ENCODE assay signal across 14 mouse cellular contexts in genomic region chr5:116009091-116009851, GRCm38 (mm10). TPM values are rescaled to one million over a fixed set of nuclear protein-coding genes. Genes with fewer than 3 reads are reported as not detected.
DNase-seq lines count a peak whose midpoint lies in the region; ATAC-seq and TF ChIP-seq lines count a peak whose summit lies in the region.
"Had no signal": no experiment of that assay in that cellular context is flagged by ENCODE, and none has a peak within 500 bp of the region (broad histone marks: within the 10 kb centered on the region; RNA-seq: fewer than 3 reads in every experiment).

No protein-coding gene starts in this region.

- peaks cover 2% of the 10 kb centered on the region for H3K4me1 ChIP-seq in lung, adult 2 months (ENCODE audit: control insufficient read depth, insufficient read depth, low read length)
- H3K4me1 ChIP-seq in forebrain, embryonic 13.5 days: no peaks in the 10 kb centered on the region
- H3K4me1 ChIP-seq: forebrain, embryonic 10.5 days; limb, embryonic 15.5 days had no signal

- TF ChIP-seq POLR2A in lung, adult 2 months (IDR thresholded peaks at IDR 0.05; ENCODE audit: borderline replicate concordance, extremely low read depth, low read depth, low read length): no peak

- no peak for ATAC-seq in forebrain, embryonic 13.5 days

- no peak overlapping the region for H3K4me2 ChIP-seq in forebrain, embryonic 13.5 days
- H3K4me2 ChIP-seq: limb, embryonic 15.5 days; midbrain, embryonic 11.5 days; neural tube, embryonic 13.5 days had no signal

- H3K36me3 ChIP-seq in forebrain, embryonic 13.5 days (ENCODE audit: poor library complexity, severe bottlenecking): peaks cover 42% of the 10 kb centered on the region

- no peaks in the 10 kb centered on the region for H3K9me3 ChIP-seq in forebrain, embryonic 13.5 days (replicated peaks)
- H3K9me3 ChIP-seq: forebrain, embryonic 10.5 days; limb, embryonic 15.5 days; neural tube, embryonic 13.5 days had no signal

- WGBS in lung, adult 2 months: 74% methylated on average over 15 of the region's 15 CpGs
- 76% methylated on average over 15 of the region's 15 CpGs for WGBS in forebrain, embryonic 13.5 days

- TF ChIP-seq CTCF in lung, adult 2 months (IDR thresholded peaks at IDR 0.05; ENCODE audit: insufficient read depth, low read length): no peak

- intact Hi-C loops in left cerebral cortex, postnatal 36 days (cut with DNase I): no loop called here

- no peak overlapping the region for H3K9ac ChIP-seq in forebrain, embryonic 13.5 days
- H3K9ac ChIP-seq: limb, embryonic 15.5 days; neural tube, embryonic 13.5 days had no signal

- no peaks in the 10 kb centered on the region for H3K27me3 ChIP-seq in forebrain, embryonic 13.5 days
- H3K27me3 ChIP-seq: limb, embryonic 15.5 days; neural tube, embryonic 13.5 days had no signal

- H3K27ac ChIP-seq in forebrain, embryonic 13.5 days: no peak overlapping the region
- H3K27ac ChIP-seq: limb, embryonic 15.5 days; neural tube, embryonic 13.5 days had no signal

- peak; percentile 64 for DNase-seq in heart, adult 11 months
- no peak for DNase-seq in heart, adult 8-10 months (ENCODE audit: low spot score)
- DNase-seq in induced T-regulatory cell, adult 2 months (ENCODE audit: low read depth): peak; percentile 14
- peak; percentile 26 for DNase-seq in lung, adult 2 months
- peak; percentile 76 for DNase-seq in retina, postnatal 7 days (ENCODE audit: low read depth, low spot score)
- DNase-seq in thymus, postnatal 10 days (ENCODE audit: low spot score in 2 of 2): no peak
- no peak for DNase-seq in left cerebral cortex, postnatal 36 days (ENCODE audit: low spot score in 2 of 2)
- DNase-seq: cerebellum, postnatal 25 days; thymus, postnatal 14 days had no signal

- no peak overlapping the region for H3K4me3 ChIP-seq in lung, adult 2 months (replicated peaks; ENCODE audit: extremely low read depth, low read depth, low read length)
- H3K4me3 ChIP-seq in forebrain, embryonic 13.5 days: no peak overlapping the region
- H3K4me3 ChIP-seq: forebrain, embryonic 10.5 days; limb, embryonic 15.5 days; neural tube, embryonic 13.5 days had no signal

RNA-seq across cellular contexts. Expression of gene Prkab1, which starts 15.0 kb away (rescaled TPM):
- total RNA-seq in heart, adult 8-10 months (2022): 10 to 100 TPM; 43.4 to 62.6 (median 47.1) TPM
- polyA plus RNA-seq in lung, adult 2 months (2012; rRNA removed): 77.3 and 92.5 TPM in 2 replicates
- polyA plus RNA-seq in forebrain, embryonic 13.5 days (2015; fragmentation: Nextera tagmentation; extraction: Ambion mirVana): 47.6 and 53.7 TPM in 2 replicates
- total RNA-seq in left cerebral cortex, postnatal 36 days (2021): 10 to 100 TPM; 26.1 to 27.0 TPM

Comparison
In these comparisons a context has a peak if more than half of its experiments do, and no peak if none do; other contexts are left out.
1. DNase-seq: peak in heart, adult 11 months (single experiment), induced T-regulatory cell, adult 2 months (single experiment), lung, adult 2 months (single experiment) and retina, postnatal 7 days (single experiment); none in heart, adult 8-10 months (single experiment), thymus, postnatal 10 days (0 of 2) and left cerebral cortex, postnatal 36 days (0 of 2).